In genomic region chr1:66468704-66469020, GRCm38 (mm10) we compare ENCODE assay signal across 8 mouse cellular contexts. TPM values are rescaled to one million over a fixed set of nuclear protein-coding genes. Genes with fewer than 3 reads are reported as not detected.
DNase-seq lines count a peak whose midpoint lies in the region; ATAC-seq lines count a peak whose summit lies in the region.

No protein-coding gene starts in this region.

- intact Hi-C loops in gastrocnemius, postnatal 14 days (cut with DNase I; ENCODE audit: low total_unique reads), result no loop called here

- no peak overlapping the region for H3K27ac ChIP-seq in heart, embryonic 16.5 days (ENCODE audit: low read length)
- no peak overlapping the region for H3K27ac ChIP-seq in embryonic facial prominence, embryonic 15.5 days (replicated peaks)
- no peak overlapping the region for H3K27ac ChIP-seq in liver, embryonic 13.5 days

- no peak overlapping the region for H3K9ac ChIP-seq in heart, embryonic 16.5 days (ENCODE audit: low read length)
- H3K9ac ChIP-seq in embryonic facial prominence, embryonic 15.5 days, result no peak overlapping the region
- no peak overlapping the region for H3K9ac ChIP-seq in liver, embryonic 13.5 days

- H3K36me3 ChIP-seq in heart, embryonic 16.5 days (ENCODE audit: control insufficient read depth, insufficient read depth), result no peaks in the 10 kb centered on the region
- H3K36me3 ChIP-seq in embryonic facial prominence, embryonic 15.5 days, result no peaks in the 10 kb centered on the region
- H3K36me3 ChIP-seq in liver, embryonic 13.5 days, result no peaks in the 10 kb centered on the region

- peaks cover 17% of the 10 kb centered on the region for H3K27me3 ChIP-seq in heart, embryonic 16.5 days (ENCODE audit: control insufficient read depth, insufficient read depth, low read length)
- peaks cover 16% of the 10 kb centered on the region; the same call in 1 of the 2 replicates for H3K27me3 ChIP-seq in embryonic facial prominence, embryonic 15.5 days
- H3K27me3 ChIP-seq in liver, embryonic 13.5 days, result peaks cover 24% of the 10 kb centered on the region

- H3K4me3 ChIP-seq in heart, embryonic 16.5 days (ENCODE audit: low read length), result peak overlapping the region; percentile 57
- peak overlapping the region; percentile 47 for H3K4me3 ChIP-seq in embryonic facial prominence, embryonic 15.5 days (replicated peaks)
- no peak overlapping the region for H3K4me3 ChIP-seq in liver, embryonic 13.5 days (replicated peaks)

- H3K9me3 ChIP-seq in heart, embryonic 16.5 days (replicated peaks; ENCODE audit: control insufficient read depth, low read length), result no peaks in the 10 kb centered on the region
- H3K9me3 ChIP-seq in embryonic facial prominence, embryonic 15.5 days (replicated peaks), result no peaks in the 10 kb centered on the region
- no peaks in the 10 kb centered on the region for H3K9me3 ChIP-seq in liver, embryonic 13.5 days (replicated peaks)

- WGBS in heart, embryonic 16.5 days, result 28% methylated on average over 3 of the region's 3 CpGs
- 13% methylated on average over 3 of the region's 3 CpGs for WGBS in embryonic facial prominence, embryonic 15.5 days
- 15% methylated on average over 3 of the region's 3 CpGs for WGBS in liver, embryonic 13.5 days (ENCODE audit: insufficient replicate concordance)

- H3K4me1 ChIP-seq in heart, embryonic 16.5 days (ENCODE audit: control insufficient read depth, insufficient read depth, low read length), result no peaks in the 10 kb centered on the region
- peaks cover 9% of the 10 kb centered on the region; the same call in 1 of the 2 replicates for H3K4me1 ChIP-seq in embryonic facial prominence, embryonic 15.5 days
- no peaks in the 10 kb centered on the region for H3K4me1 ChIP-seq in liver, embryonic 13.5 days (replicated peaks)

- peak overlapping the region; percentile 90 for H3K4me2 ChIP-seq in heart, embryonic 16.5 days (ENCODE audit: low read depth, low read length)
- peak overlapping the region; percentile 74 for H3K4me2 ChIP-seq in embryonic facial prominence, embryonic 15.5 days (replicated peaks)
- peak overlapping the region; percentile 60; the same call in 1 of the 2 replicates for H3K4me2 ChIP-seq in liver, embryonic 13.5 days

- DNase-seq in heart, adult 8-10 months (ENCODE audit: low spot score), result no peak
- DNase-seq in R1 (ENCODE audit: low read depth, low spot score), result peak; percentile 5
- no peak for DNase-seq in liver, embryonic 13.5 days
- DNase-seq in gastrocnemius, postnatal 14 days, result no peak
- DNase-seq in urinary bladder, postnatal 4 days (ENCODE audit: low spot score in 2 of 2), result no peak
- DNase-seq in gastrocnemius, adult 8-10 months (ENCODE audit: low spot score in 2 of 2), result no peak

- ATAC-seq in heart, embryonic 16.5 days (replicated peaks; ENCODE audit: extremely low read depth, insufficient read depth, low FRiP score), result no peak
- ATAC-seq in embryonic facial prominence, embryonic 15.5 days (ENCODE audit: insufficient number of reproducible peaks, low FRiP score, low TSS enrichment, low read depth), result no peak
- ATAC-seq in liver, embryonic 13.5 days (ENCODE audit: low read depth), result no peak

RNA-seq across cellular contexts. Expression of gene Unc80, which starts 0.5 kb away (rescaled TPM):
- 0.05 and 0.07 TPM in 2 replicates for polyA plus RNA-seq in heart, embryonic 16.5 days (2015; fragmentation: Nextera tagmentation; extraction: Ambion mirVana)
- under 1 TPM; 0.06 to 0.16 (median 0.11) TPM for total RNA-seq in heart, adult 8-10 months (2022)
- polyA plus RNA-seq in embryonic facial prominence, embryonic 15.5 days (2015; fragmentation: Nextera tagmentation; extraction: Ambion mirVana), result 0.11 and 0.29 TPM in 2 replicates
- not detected in 2 replicates for polyA plus RNA-seq in liver, embryonic 13.5 days (2015; fragmentation: Nextera tagmentation; extraction: Ambion mirVana)
- under 1 TPM; 0.11 to 0.29 TPM for total RNA-seq in gastrocnemius, postnatal 14 days (2021)
- under 1 TPM; 0.03 to 0.24 (median 0.10) TPM for total RNA-seq in gastrocnemius, adult 8-10 months (2022)
